Mouse (Mus musculus) limb, embryonic 15.5 days (tissue): ENCODE data around the gene Dolpp1. TPM values are rescaled to one million over a fixed set of nuclear protein-coding genes. Genes with fewer than 3 reads are reported as not detected.

Experiments used
- ATAC-seq: fragments of 200-750 bp; cut with Nextera tagmentation; 2 replicates; pipeline ENCODE4 v1.8.0; 2017; ENCODE audit warnings: low read depth, moderate TSS enrichment; ENCODE audit not compliant: insufficient number of reproducible peaks, low FRiP score, low TSS enrichment
- H3K27ac ChIP-seq: fragments of 300-500 bp; sonication (generic); 2 replicates; pipeline ENCODE4 v1.5.1; 2015; ENCODE audit warnings: moderate library complexity, mild to moderate bottlenecking, inconsistent platforms
- H3K27me3 ChIP-seq: fragments of 300-500 bp; sonication (generic); 2 replicates; pipeline ENCODE4 v1.6.1; 2015; ENCODE audit warnings: inconsistent platforms
- H3K36me3 ChIP-seq: fragments of 300-500 bp; sonication (generic); 2 replicates; pipeline ENCODE4 v1.6.1; 2015; ENCODE audit warnings: inconsistent platforms
- H3K4me1 ChIP-seq: fragments of 300-500 bp; sonication (generic); 2 replicates; pipeline ENCODE4 v1.6.1; 2015; ENCODE audit warnings: inconsistent platforms
- H3K4me2 ChIP-seq: fragments of 300-500 bp; sonication (generic); 2 replicates; pipeline ENCODE4 v1.6.1; 2015; ENCODE audit warnings: mild to moderate bottlenecking, inconsistent platforms
- H3K4me3 ChIP-seq: fragments of 300-500 bp; sonication (generic); 2 replicates; pipeline ENCODE4 v1.5.1; 2015; ENCODE audit warnings: mild to moderate bottlenecking, inconsistent platforms
- H3K9ac ChIP-seq: fragments of 300-500 bp; sonication (generic); 2 replicates; pipeline ENCODE4 v1.6.1; 2015; ENCODE audit warnings: inconsistent platforms
- H3K9me3 ChIP-seq: fragments of 300-500 bp; sonication (generic); 2 replicates; pipeline ENCODE4 v1.6.1; 2016; ENCODE audit warnings: inconsistent platforms
- WGBS: fragments of 180-500 bp; shearing (Covaris S2); methylation state at CpG from one replicate; pipeline ENCODE4 v1.1.7; 2015; 5-methylcytosine and 5-hydroxymethylcytosine counted together
- polyA plus RNA-seq: library from polyadenylated mRNA; unstranded; fragments of >200 nt; fragmentation: Nextera tagmentation; extraction: Ambion mirVana; gene quantifications from 2 replicates; pipeline ENCODE4 v1.2.1, GENCODE M21; 2015

Dolpp1 gene
- polyA plus RNA-seq, 1 experiment from 2014 or later: 35.8 TPM

- Histone ChIP-seq H3K27me3 (no peaks in the 10 kb centered on the region), H3K4me3 (no peak overlapping the region), H3K4me2 (no peak overlapping the region), H3K27ac (no peak overlapping the region), H3K36me3 (peaks cover 98% of the 10 kb centered on the region), H3K9ac (no peak overlapping the region), H3K9me3 (no peaks in the 10 kb centered on the region), H3K4me1 (no peaks in the 10 kb centered on the region)
- no peak for ATAC-seq
- WGBS: 90% methylated on average over 9 of the region's 9 CpGs
Measured at GRCm38 (mm10) chr2:30402351-30402826, 10.3 kb downstream of the Dolpp1 start.

GRCm38 (mm10) chr2:30402843-30403242 is 10.8 kb downstream of the Dolpp1 start:
- H3K27me3 ChIP-seq: no peaks in the 10 kb centered on the region
- H3K9me3 ChIP-seq: no peaks in the 10 kb centered on the region
- no peak overlapping the region for H3K4me2 ChIP-seq
- H3K9ac ChIP-seq: no peak overlapping the region
- peaks cover 98% of the 10 kb centered on the region for H3K36me3 ChIP-seq
- 72% methylated on average over 2 of the region's 2 CpGs for WGBS
- no peak overlapping the region for H3K4me3 ChIP-seq
- ATAC-seq: no peak
- H3K27ac ChIP-seq: no peak overlapping the region
- H3K4me1 ChIP-seq: no peaks in the 10 kb centered on the region

GRCm38 (mm10) chr2:30403870-30404269 is 11.8 kb downstream of the Dolpp1 start:
- Histone ChIP-seq H3K36me3 (peaks cover 96% of the 10 kb centered on the region), H3K4me3 (no peak overlapping the region), H3K9ac (no peak overlapping the region), H3K4me1 (no peaks in the 10 kb centered on the region), H3K27ac (no peak overlapping the region), H3K4me2 (no peak overlapping the region), H3K9me3 (no peaks in the 10 kb centered on the region), H3K27me3 (no peaks in the 10 kb centered on the region)
- ATAC-seq: no peak
- WGBS: 74% methylated on average over 1 of the region's 1 CpGs

- H3K4me3 ChIP-seq: no peak overlapping the region
- H3K9ac ChIP-seq: no peak overlapping the region
- H3K36me3 ChIP-seq: peaks cover 77% of the 10 kb centered on the region
- H3K27me3 ChIP-seq: no peaks in the 10 kb centered on the region
- ATAC-seq: no peak
- 86% methylated on average over 2 of the region's 2 CpGs for whole genome bisulfite sequencing
- H3K4me2 ChIP-seq: no peak overlapping the region
- no peak overlapping the region for H3K27ac ChIP-seq
- H3K9me3 ChIP-seq: no peaks in the 10 kb centered on the region
- H3K4me1 ChIP-seq: no peaks in the 10 kb centered on the region
Measured at GRCm38 (mm10) chr2:30407221-30407620, 15.2 kb downstream of the Dolpp1 start.

- no peak overlapping the region for H3K4me3 ChIP-seq
- H3K9ac ChIP-seq: no peak overlapping the region
- no peak for ATAC-seq
- no peak overlapping the region for H3K27ac ChIP-seq
- no peak overlapping the region for H3K4me2 ChIP-seq
- H3K9me3 ChIP-seq: no peaks in the 10 kb centered on the region
- peaks cover 72% of the 10 kb centered on the region for H3K36me3 ChIP-seq
- no peaks in the 10 kb centered on the region for H3K4me1 ChIP-seq
- 90% methylated on average over 10 of the region's 10 CpGs for WGBS
- no peaks in the 10 kb centered on the region for H3K27me3 ChIP-seq
Measured at GRCm38 (mm10) chr2:30407778-30408177, 15.7 kb downstream of the Dolpp1 start.

- H3K4me3 ChIP-seq: no peak overlapping the region
- no peaks in the 10 kb centered on the region for H3K27me3 ChIP-seq
- H3K36me3 ChIP-seq: peaks cover 64% of the 10 kb centered on the region
- no peak overlapping the region for H3K4me2 ChIP-seq
- no peaks in the 10 kb centered on the region for H3K9me3 ChIP-seq
- no peak for ATAC-seq
- H3K4me1 ChIP-seq: peaks cover 6% of the 10 kb centered on the region
- H3K9ac ChIP-seq: 0 out of 2 replicates have a peak overlapping the region, but pooled peaks have one; percentile 2
- H3K27ac ChIP-seq: no peak overlapping the region
- WGBS: 83% methylated on average over 8 of the region's 8 CpGs
Measured at GRCm38 (mm10) chr2:30408452-30409100, 16.5 kb downstream of the Dolpp1 start.

GRCm38 (mm10) chr2:30409454-30410176 is 17.6 kb downstream of the Dolpp1 start:
- ATAC-seq: no peak
- no peaks in the 10 kb centered on the region for H3K27me3 ChIP-seq
- H3K9me3 ChIP-seq: no peaks in the 10 kb centered on the region
- peaks cover 17% of the 10 kb centered on the region for H3K4me1 ChIP-seq
- WGBS: 87% methylated on average over 5 of the region's 5 CpGs
- peaks cover 54% of the 10 kb centered on the region for H3K36me3 ChIP-seq
- H3K4me2 ChIP-seq: no peak overlapping the region
- H3K9ac ChIP-seq: no peak overlapping the region
- no peak overlapping the region for H3K4me3 ChIP-seq
- H3K27ac ChIP-seq: no peak overlapping the region

- peaks cover 20% of the 10 kb centered on the region for H3K36me3 ChIP-seq
- peaks cover 38% of the 10 kb centered on the region for H3K4me1 ChIP-seq
- no peaks in the 10 kb centered on the region for H3K27me3 ChIP-seq
- no peak overlapping the region for H3K4me3 ChIP-seq
- ATAC-seq: no peak
- H3K9me3 ChIP-seq: no peaks in the 10 kb centered on the region
- no peak overlapping the region for H3K4me2 ChIP-seq
- 81% methylated on average over 16 of the region's 16 CpGs for WGBS
- H3K27ac ChIP-seq: no peak overlapping the region
- H3K9ac ChIP-seq: no peak overlapping the region
Measured at GRCm38 (mm10) chr2:30413038-30413973, 21.3 kb downstream of the Dolpp1 start.

GRCm38 (mm10) chr2:30414101-30414500 is 22.0 kb downstream of the Dolpp1 start:
- Histone ChIP-seq H3K9ac (no peak overlapping the region), H3K27ac (no peak overlapping the region), H3K36me3 (peaks cover 12% of the 10 kb centered on the region), H3K9me3 (no peaks in the 10 kb centered on the region), H3K4me2 (no peak overlapping the region), H3K4me1 (peaks cover 46% of the 10 kb centered on the region), H3K27me3 (no peaks in the 10 kb centered on the region), H3K4me3 (no peak overlapping the region)
- 65% methylated on average over 4 of the region's 4 CpGs for WGBS
- no peak for ATAC-seq

GRCm38 (mm10) chr2:30414681-30415080 is 22.6 kb downstream of the Dolpp1 start:
- no peak overlapping the region for H3K27ac ChIP-seq

GRCm38 (mm10) chr2:30415157-30415935 is 23.3 kb downstream of the Dolpp1 start, which contains the start of gene Crat:
Crat (minus strand) TSS chr2:30415813.
- WGBS: under 1% methylated on average over 58 of the region's 58 CpGs
- peaks cover 50% of the 10 kb centered on the region for H3K4me1 ChIP-seq
- peaks cover 2% of the 10 kb centered on the region; the same call in 1 of the 2 replicates for H3K36me3 ChIP-seq
- peak; percentile 85 for ATAC-seq
- H3K9ac ChIP-seq: peak within 1 kb of the TSS; percentile 89
- H3K27ac ChIP-seq: peak within 1 kb of the TSS; percentile 98
- H3K27me3 ChIP-seq: no peaks in the 10 kb centered on the region
- peak within 1 kb of the TSS; percentile 87 for H3K4me3 ChIP-seq
- H3K9me3 ChIP-seq: no peaks in the 10 kb centered on the region
- peak within 1 kb of the TSS; percentile 72 for H3K4me2 ChIP-seq

More at GRCm38 (mm10) chr2:30414681-30415080, 22.6 kb downstream of the Dolpp1 start:
- H3K9me3 ChIP-seq: no peaks in the 10 kb centered on the region
- 50% methylated on average over 5 of the region's 5 CpGs for WGBS
- ATAC-seq: no peak
- peak overlapping the region; percentile 89; the same call in 1 of the 2 replicates for H3K9ac ChIP-seq
- peaks cover 50% of the 10 kb centered on the region for H3K4me1 ChIP-seq
- no peaks in the 10 kb centered on the region for H3K27me3 ChIP-seq
- peak overlapping the region; percentile 72 for H3K4me2 ChIP-seq
- H3K36me3 ChIP-seq: peaks cover 9% of the 10 kb centered on the region
- peak overlapping the region; percentile 87 for H3K4me3 ChIP-seq
